ENCODE assay signal across 8 mouse cellular contexts in genomic region chrX:103981169-103981689, GRCm38 (mm10). TPM values are rescaled to one million over a fixed set of nuclear protein-coding genes. Genes with fewer than 3 reads are reported as not detected.
DNase-seq lines count a peak whose midpoint lies in the region; ATAC-seq and TF ChIP-seq lines count a peak whose summit lies in the region.

Rlim (minus strand) TSS chrX:103981284.

- peaks cover 26% of the 10 kb centered on the region for H3K36me3 ChIP-seq in E14TG2a.4 (ENCODE audit: insufficient read depth, low read length)
- no peaks in the 10 kb centered on the region for H3K36me3 ChIP-seq in forebrain, embryonic 12.5 days (replicated peaks)
- H3K36me3 ChIP-seq in heart, postnatal 0 days (replicated peaks; ENCODE audit: control insufficient read depth, insufficient read depth, low read length): no peaks in the 10 kb centered on the region
- H3K36me3 ChIP-seq in liver, embryonic 16.5 days (ENCODE audit: control insufficient read depth, insufficient read depth): no peaks in the 10 kb centered on the region; the same call in 1 of the 2 replicates
- 0 out of 2 replicates have a peak, but pooled peaks cover 5% of the 10 kb centered on the region for H3K36me3 ChIP-seq in neural tube, embryonic 13.5 days
- no peaks in the 10 kb centered on the region for H3K36me3 ChIP-seq in testis, adult 2 months (ENCODE audit: control insufficient read depth, insufficient read depth, low read length)

- H3K9ac ChIP-seq in forebrain, embryonic 12.5 days: peak within 1 kb of the TSS; percentile 73
- H3K9ac ChIP-seq in heart, postnatal 0 days (replicated peaks; ENCODE audit: low read depth, low read length): peak within 1 kb of the TSS; percentile 95
- peak within 1 kb of the TSS; percentile 86 for H3K9ac ChIP-seq in liver, embryonic 16.5 days (ENCODE audit: low read depth, low read length)
- peak within 1 kb of the TSS; percentile 88 for H3K9ac ChIP-seq in neural tube, embryonic 13.5 days

- H3K27ac ChIP-seq in forebrain, embryonic 12.5 days: peak within 1 kb of the TSS; percentile 90
- peak within 1 kb of the TSS; percentile 97 for H3K27ac ChIP-seq in heart, postnatal 0 days (ENCODE audit: low read depth)
- peak within 1 kb of the TSS; percentile 93 for H3K27ac ChIP-seq in liver, embryonic 16.5 days (ENCODE audit: low read length)
- peak within 1 kb of the TSS; percentile 94 for H3K27ac ChIP-seq in neural tube, embryonic 13.5 days (replicated peaks)
- H3K27ac ChIP-seq in testis, adult 2 months (ENCODE audit: control insufficient read depth, insufficient read depth, low read depth, low read length): peak within 1 kb of the TSS; percentile 91

- no peak for TF ChIP-seq CTCF in E14TG2a.4 (conservative IDR thresholded peaks at IDR 0.05; ENCODE audit: low read length)
- no peak for TF ChIP-seq CTCF in heart, postnatal 0 days (IDR thresholded peaks at IDR 0.05; ENCODE audit: low read depth)
- TF ChIP-seq CTCF in testis, adult 2 months (IDR thresholded peaks at IDR 0.05; ENCODE audit: control insufficient read depth, insufficient read depth, insufficient replicate concordance, low read depth, low read length): no peak

- H3K4me3 ChIP-seq in E14TG2a.4 (replicated peaks; ENCODE audit: low read length): peak within 1 kb of the TSS; percentile 89
- peak within 1 kb of the TSS; percentile 68 for H3K4me3 ChIP-seq in forebrain, embryonic 12.5 days (replicated peaks)
- peak within 1 kb of the TSS; percentile 90 for H3K4me3 ChIP-seq in heart, postnatal 0 days (ENCODE audit: low read depth, low read length)
- peak within 1 kb of the TSS; percentile 82 for H3K4me3 ChIP-seq in liver, embryonic 16.5 days (ENCODE audit: low read depth, low read length)
- H3K4me3 ChIP-seq in neural tube, embryonic 13.5 days: peak within 1 kb of the TSS; percentile 69
- H3K4me3 ChIP-seq in testis, adult 2 months (ENCODE audit: control insufficient read depth, low read depth, low read length): peak within 1 kb of the TSS; percentile 93

- H3K9me3 ChIP-seq in E14TG2a.4 (ENCODE audit: low read length): no peaks in the 10 kb centered on the region
- H3K9me3 ChIP-seq in forebrain, embryonic 12.5 days: no peaks in the 10 kb centered on the region
- no peaks in the 10 kb centered on the region for H3K9me3 ChIP-seq in heart, postnatal 0 days (replicated peaks; ENCODE audit: control insufficient read depth, low read length)
- H3K9me3 ChIP-seq in liver, embryonic 16.5 days (replicated peaks; ENCODE audit: control insufficient read depth, low read length): no peaks in the 10 kb centered on the region
- H3K9me3 ChIP-seq in neural tube, embryonic 13.5 days: no peaks in the 10 kb centered on the region

- no peaks in the 10 kb centered on the region; the same call in 1 of the 2 replicates for H3K27me3 ChIP-seq in E14TG2a.4 (ENCODE audit: insufficient read depth, low read length)
- peaks cover 27% of the 10 kb centered on the region for H3K27me3 ChIP-seq in forebrain, embryonic 12.5 days
- H3K27me3 ChIP-seq in heart, postnatal 0 days (ENCODE audit: control insufficient read depth, insufficient read depth, low read length): no peaks in the 10 kb centered on the region
- H3K27me3 ChIP-seq in liver, embryonic 16.5 days (ENCODE audit: control insufficient read depth, insufficient read depth, low read depth, low read length): peaks cover 2% of the 10 kb centered on the region; the same call in 1 of the 2 replicates
- peaks cover 29% of the 10 kb centered on the region for H3K27me3 ChIP-seq in neural tube, embryonic 13.5 days
- H3K27me3 ChIP-seq in testis, adult 2 months (ENCODE audit: control insufficient read depth, insufficient read depth, low read length): no peaks in the 10 kb centered on the region

- 23% methylated on average over 27 of the region's 27 CpGs for WGBS in forebrain, embryonic 12.5 days
- 22% methylated on average over 27 of the region's 27 CpGs for WGBS in heart, postnatal 0 days
- 16% methylated on average over 27 of the region's 27 CpGs for WGBS in liver, embryonic 16.5 days (ENCODE audit: insufficient replicate concordance)
- WGBS in neural tube, embryonic 13.5 days: 20% methylated on average over 27 of the region's 27 CpGs

- H3K4me1 ChIP-seq in E14TG2a.4 (replicated peaks; ENCODE audit: low read depth, low read length): peaks cover 32% of the 10 kb centered on the region
- no peaks in the 10 kb centered on the region for H3K4me1 ChIP-seq in forebrain, embryonic 12.5 days
- no peaks in the 10 kb centered on the region for H3K4me1 ChIP-seq in heart, postnatal 0 days (ENCODE audit: control insufficient read depth, insufficient read depth)
- H3K4me1 ChIP-seq in liver, embryonic 16.5 days (ENCODE audit: control insufficient read depth, low read depth, low read length): no peaks in the 10 kb centered on the region; the same call in 1 of the 2 replicates
- peaks cover 4% of the 10 kb centered on the region for H3K4me1 ChIP-seq in neural tube, embryonic 13.5 days (replicated peaks)
- H3K4me1 ChIP-seq in testis, adult 2 months (ENCODE audit: control insufficient read depth, insufficient read depth, low read length): no peaks in the 10 kb centered on the region

- peak; percentile 82 for TF ChIP-seq POLR2A in testis, adult 2 months (IDR thresholded peaks at IDR 0.05; ENCODE audit: control insufficient read depth, low read depth, low read length)

- no peak for TF ChIP-seq EP300 in heart, postnatal 0 days (IDR thresholded peaks at IDR 0.05; ENCODE audit: low read depth)

- peak; percentile 99 for ATAC-seq in forebrain, embryonic 12.5 days (ENCODE audit: low FRiP score)
- ATAC-seq in heart, postnatal 0 days (ENCODE audit: insufficient read depth, low read depth): peak; percentile 99
- ATAC-seq in liver, embryonic 16.5 days (ENCODE audit: low read depth): peak; percentile 99
- peak; percentile 99 for ATAC-seq in neural tube, embryonic 13.5 days (ENCODE audit: low read depth)

- peak; percentile 85 for DNase-seq in c-Kit-positive CD71-positive TER-119-positive erythroid progenitor cells, embryonic 14.5 days (ENCODE audit: low spot score)
- DNase-seq in heart, postnatal 0 days (ENCODE audit: low spot score): peak; percentile 93
- DNase-seq in kidney, postnatal 4 days: peak; percentile 87 to 94

- H3K4me2 ChIP-seq in forebrain, embryonic 12.5 days: peak within 1 kb of the TSS; percentile 55
- peak within 1 kb of the TSS; percentile 62 for H3K4me2 ChIP-seq in heart, postnatal 0 days (ENCODE audit: low read depth, low read length)
- peak within 1 kb of the TSS; percentile 56 for H3K4me2 ChIP-seq in liver, embryonic 16.5 days (ENCODE audit: low read depth, low read length)
- peak within 1 kb of the TSS; percentile 67 for H3K4me2 ChIP-seq in neural tube, embryonic 13.5 days

RNA-seq across cellular contexts. Expression of gene Rlim, which starts in this region (rescaled TPM):
- polyA plus RNA-seq in forebrain, embryonic 12.5 days (2016; fragmentation: Nextera tagmentation; extraction: Ambion mirVana): 45.7 and 49.3 TPM in 2 replicates
- total RNA-seq in heart, postnatal 0 days (2014; rRNA removed; ENCODE audit: low replicate concordance): 21.6 and 29.4 TPM in 2 replicates
- polyA plus RNA-seq in heart, postnatal 0 days (2015; fragmentation: Nextera tagmentation; extraction: Ambion mirVana): 9.4 and 11.5 TPM in 2 replicates
- polyA plus RNA-seq in liver, embryonic 16.5 days (2015; fragmentation: Nextera tagmentation; extraction: Ambion mirVana): 10.8 and 11.8 TPM in 2 replicates
- polyA plus RNA-seq in neural tube, embryonic 13.5 days (2015; fragmentation: Nextera tagmentation; extraction: Ambion mirVana): 27.3 and 31.2 TPM in 2 replicates
- polyA plus RNA-seq in testis, adult 2 months (2012; rRNA removed): 5.0 and 7.1 TPM in 2 replicates

Comparison
In these comparisons a context has a peak if more than half of its experiments do, and no peak if none do; other contexts are left out.
1. Peak in every context shown above with its lines: DNase-seq, ATAC-seq, H3K4me3 ChIP-seq and H3K27ac ChIP-seq.